Mouse (Mus musculus): ENCODE measurements around the gene Per1. TPM values are rescaled to one million over a fixed set of nuclear protein-coding genes. Genes with fewer than 3 reads are reported as not detected.

The Per1 gene
- polyA plus RNA-seq, 1 experiment from 2014 or later, result 10.5 TPM

DNA sequence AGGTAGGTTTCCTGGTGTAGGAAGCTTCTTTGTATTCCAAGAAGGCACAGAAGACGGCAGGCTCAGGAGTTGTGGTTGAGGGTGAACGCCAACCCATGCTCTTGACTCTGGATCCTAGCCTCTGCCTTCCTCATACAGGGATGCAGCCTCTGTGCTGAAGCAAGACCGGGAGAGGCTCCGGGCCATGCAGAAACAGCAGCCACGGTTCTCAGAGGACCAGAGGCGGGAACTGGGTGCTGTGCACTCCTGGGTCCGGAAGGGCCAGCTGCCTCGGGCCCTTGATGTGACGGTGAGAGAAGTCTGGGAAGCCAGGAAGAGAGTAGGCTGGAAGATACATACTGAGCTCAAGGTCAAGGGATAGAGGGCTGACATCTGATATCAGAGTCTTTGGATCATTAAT is 13.2 kb downstream of the Per1 start:
- Histone ChIP-seq H3K27ac (ENCODE audit: low read length) (no peak overlapping the region), H3K27me3 (ENCODE audit: control insufficient read depth, insufficient read depth, low read length) (no peaks in the 10 kb centered on the region), H3K4me3 (ENCODE audit: low read depth, low read length) (no peak overlapping the region), H3K36me3 (ENCODE audit: control insufficient read depth, insufficient read depth, low read length) (peaks cover 54% of the 10 kb centered on the region), H3K9me3 (ENCODE audit: control insufficient read depth, low read depth, low read length) (no peaks in the 10 kb centered on the region), H3K4me1 (ENCODE audit: control insufficient read depth, insufficient read depth, low read length) (no peaks in the 10 kb centered on the region), H3K9ac (replicated peaks; ENCODE audit: low read depth, low read length) (no peak overlapping the region), H3K4me2 (replicated peaks; ENCODE audit: low read depth, low read length) (no peak overlapping the region)
- no peak for ATAC-seq (ENCODE audit: insufficient number of reproducible peaks, insufficient read depth, low FRiP score, low read depth)
- WGBS, result 94% methylated on average over 9 of the region's 9 CpGs

DNA sequence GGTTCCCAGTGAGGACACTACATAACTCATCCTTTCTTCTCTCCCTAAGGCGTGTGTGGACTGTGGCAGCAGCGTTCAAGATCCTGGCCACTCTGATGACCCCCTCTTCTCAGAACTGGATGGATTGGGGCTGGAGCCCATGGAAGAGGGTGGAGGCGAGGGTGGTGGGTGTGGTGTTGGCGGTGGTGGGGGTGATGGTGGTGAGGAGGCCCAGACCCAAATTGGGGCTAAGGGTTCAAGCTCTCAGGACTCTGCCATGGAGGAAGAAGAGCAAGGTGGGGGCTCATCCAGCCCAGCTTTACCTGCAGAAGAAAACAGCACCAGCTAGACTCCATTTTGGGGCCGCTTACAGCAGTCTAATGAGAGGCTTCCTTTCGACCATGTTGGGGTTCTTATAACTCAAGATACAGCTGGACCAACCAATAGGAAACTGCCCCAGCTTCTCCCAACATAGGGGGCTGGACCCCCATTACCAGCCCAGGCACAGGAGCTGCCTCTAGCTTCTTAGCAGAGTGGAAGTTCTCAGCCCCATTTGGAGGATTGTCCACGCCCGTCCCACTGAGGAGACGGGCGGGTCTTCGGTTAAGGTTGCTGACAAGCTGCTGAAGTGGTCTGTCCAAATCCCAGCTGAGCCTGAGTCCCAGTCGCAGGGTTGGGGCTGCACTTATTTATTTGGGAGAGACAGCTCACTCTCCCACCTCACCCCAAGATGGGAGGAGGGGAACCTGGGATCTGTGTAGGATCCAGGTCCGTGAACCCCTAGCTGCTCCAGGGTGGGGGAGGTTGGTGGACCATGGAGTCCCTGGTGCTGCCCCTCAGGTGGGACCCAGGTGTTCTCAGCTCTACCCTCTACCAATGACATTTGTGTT is 14.2 kb downstream of the Per1 start:
- Histone ChIP-seq H3K9me3 (ENCODE audit: control insufficient read depth, low read depth, low read length) (no peaks in the 10 kb centered on the region), H3K27me3 (ENCODE audit: control insufficient read depth, insufficient read depth, low read length) (no peaks in the 10 kb centered on the region), H3K4me1 (ENCODE audit: control insufficient read depth, insufficient read depth, low read length) (no peaks in the 10 kb centered on the region), H3K36me3 (ENCODE audit: control insufficient read depth, insufficient read depth, low read length) (peaks cover 43% of the 10 kb centered on the region), H3K4me2 (replicated peaks; ENCODE audit: low read depth, low read length) (no peak overlapping the region), H3K9ac (replicated peaks; ENCODE audit: low read depth, low read length) (no peak overlapping the region), H3K27ac (ENCODE audit: low read length) (no peak overlapping the region), H3K4me3 (ENCODE audit: low read depth, low read length) (no peak overlapping the region)
- ATAC-seq (ENCODE audit: insufficient number of reproducible peaks, insufficient read depth, low FRiP score, low read depth), result no peak; the same call in 1 of the 2 replicates
- 82% methylated on average over 13 of the region's 13 CpGs for WGBS

DNA sequence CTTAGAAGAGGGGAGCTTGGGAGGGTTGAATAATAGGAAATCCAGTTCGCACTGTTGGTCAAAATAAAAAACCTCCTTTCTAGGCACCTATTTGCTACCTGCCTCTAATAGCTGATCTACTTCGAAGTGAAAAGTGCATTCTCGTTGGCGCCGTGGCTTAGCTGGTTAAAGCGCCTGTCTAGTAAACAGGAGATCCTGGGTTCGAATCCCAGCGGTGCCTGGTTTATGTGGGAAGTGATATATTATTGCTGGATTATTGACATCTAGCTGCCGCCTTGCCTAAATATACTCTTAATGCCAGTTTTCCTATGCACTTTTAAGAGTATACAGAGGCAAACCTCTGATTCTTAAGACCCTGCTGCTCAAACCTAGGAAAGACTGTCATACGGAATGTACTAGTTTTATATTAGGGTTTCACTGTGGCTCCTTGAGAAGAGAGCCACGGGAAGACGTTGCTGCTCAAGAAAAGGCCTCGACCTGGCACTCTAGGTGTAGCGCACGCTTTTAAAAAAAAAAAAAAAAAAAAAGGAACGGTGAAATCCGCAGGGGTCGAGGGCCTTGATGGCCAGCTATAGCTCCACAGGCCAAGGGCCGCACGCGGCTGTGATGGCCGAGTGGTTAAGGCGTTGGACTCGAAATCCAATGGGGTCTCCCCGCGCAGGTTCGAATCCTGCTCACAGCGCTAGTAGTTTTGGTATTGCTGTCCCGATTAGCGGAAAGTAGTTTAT is 15.5 kb downstream of the Per1 start:
- Histone ChIP-seq H3K27me3 (ENCODE audit: control insufficient read depth, insufficient read depth, low read length) (no peaks in the 10 kb centered on the region), H3K36me3 (ENCODE audit: control insufficient read depth, insufficient read depth, low read length) (peaks cover 31% of the 10 kb centered on the region), H3K4me2 (replicated peaks; ENCODE audit: low read depth, low read length) (peak overlapping the region; percentile 60), H3K9me3 (ENCODE audit: control insufficient read depth, low read depth, low read length) (no peaks in the 10 kb centered on the region), H3K27ac (ENCODE audit: low read length) (peak overlapping the region; percentile 55), H3K4me3 (ENCODE audit: low read depth, low read length) (peak overlapping the region; percentile 48), H3K9ac (replicated peaks; ENCODE audit: low read depth, low read length) (peak overlapping the region; percentile 25; the same call in 1 of the 2 replicates), H3K4me1 (ENCODE audit: control insufficient read depth, insufficient read depth, low read length) (no peaks in the 10 kb centered on the region)
- under 1% methylated on average over 30 of the region's 30 CpGs for WGBS
- ATAC-seq (ENCODE audit: insufficient number of reproducible peaks, insufficient read depth, low FRiP score, low read depth), result 0 out of 2 replicates have a peak, but pooled peaks have one; percentile 46

DNA sequence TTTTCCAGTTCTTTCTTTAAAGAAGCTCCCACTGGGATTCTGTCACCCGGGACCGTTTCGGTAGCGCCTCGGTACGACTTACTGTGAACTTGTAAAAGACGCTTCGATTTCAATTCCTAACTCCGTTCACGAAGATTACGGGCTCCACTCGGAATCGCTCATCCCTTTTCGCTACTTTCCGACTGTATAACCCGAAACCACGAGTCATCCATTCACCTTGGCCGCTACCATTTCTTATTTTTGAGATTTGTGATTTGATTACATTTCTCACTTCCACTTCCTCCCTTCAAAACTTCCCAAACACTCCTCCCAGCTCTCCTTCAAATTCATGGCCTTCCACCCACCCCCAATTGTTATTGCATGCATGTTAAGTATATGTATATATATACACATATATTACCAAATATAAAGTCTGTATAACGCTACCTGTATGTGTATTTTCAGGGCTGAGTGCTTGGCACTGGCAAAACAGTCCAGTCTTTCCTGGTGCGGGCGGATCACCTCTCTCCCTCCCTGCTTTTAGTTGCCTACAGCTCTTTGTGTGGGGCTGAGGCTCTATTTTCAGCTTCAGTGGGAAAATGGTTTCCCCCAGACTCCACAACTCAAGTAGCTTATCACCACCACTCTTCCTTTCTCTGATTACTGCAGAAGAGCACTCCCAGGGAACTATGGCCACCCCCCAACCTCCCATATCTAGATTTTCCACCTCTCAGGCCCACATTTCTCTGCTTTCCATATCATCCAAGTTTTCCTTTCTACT is 16.2 kb downstream of the Per1 start:
- WGBS, result 6% methylated on average over 21 of the region's 21 CpGs
- Histone ChIP-seq H3K27me3 (ENCODE audit: control insufficient read depth, insufficient read depth, low read length) (no peaks in the 10 kb centered on the region), H3K9ac (replicated peaks; ENCODE audit: low read depth, low read length) (peak overlapping the region; percentile 25; the same call in 1 of the 2 replicates), H3K4me2 (replicated peaks; ENCODE audit: low read depth, low read length) (peak overlapping the region; percentile 60), H3K4me3 (ENCODE audit: low read depth, low read length) (peak overlapping the region; percentile 48), H3K36me3 (ENCODE audit: control insufficient read depth, insufficient read depth, low read length) (peaks cover 26% of the 10 kb centered on the region), H3K27ac (ENCODE audit: low read length) (no peak overlapping the region; the same call in 1 of the 2 replicates), H3K9me3 (ENCODE audit: control insufficient read depth, low read depth, low read length) (no peaks in the 10 kb centered on the region), H3K4me1 (ENCODE audit: control insufficient read depth, insufficient read depth, low read length) (no peaks in the 10 kb centered on the region)
- no peak for ATAC-seq (ENCODE audit: insufficient number of reproducible peaks, insufficient read depth, low FRiP score, low read depth)

DNA sequence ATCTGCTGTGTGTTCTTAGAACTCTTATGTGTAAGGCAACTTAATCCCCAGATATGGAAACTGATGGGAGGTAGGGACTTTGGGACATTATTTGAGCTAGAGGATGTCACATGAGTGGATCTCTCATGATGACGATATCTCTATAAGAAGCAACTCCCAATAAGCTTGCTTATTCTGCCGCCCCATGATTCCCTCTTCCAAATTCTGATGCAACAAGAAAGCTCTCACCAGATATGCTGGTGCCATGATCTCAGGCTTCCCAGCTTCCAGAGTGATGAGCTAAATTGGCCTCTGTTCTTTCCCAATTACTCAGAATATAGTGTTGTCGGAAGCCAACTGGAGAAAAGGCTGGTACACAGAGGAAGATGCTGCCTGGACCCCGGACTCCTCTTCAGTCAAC is 16.8 kb downstream of the Per1 start:
- no peaks in the 10 kb centered on the region for H3K27me3 ChIP-seq (ENCODE audit: control insufficient read depth, insufficient read depth, low read length)
- H3K4me1 ChIP-seq (ENCODE audit: control insufficient read depth, insufficient read depth, low read length), result no peaks in the 10 kb centered on the region
- H3K4me3 ChIP-seq (ENCODE audit: low read depth, low read length), result no peak overlapping the region
- H3K27ac ChIP-seq (ENCODE audit: low read length), result no peak overlapping the region
- H3K4me2 ChIP-seq (replicated peaks; ENCODE audit: low read depth, low read length), result no peak overlapping the region
- H3K36me3 ChIP-seq (ENCODE audit: control insufficient read depth, insufficient read depth, low read length), result peaks cover 20% of the 10 kb centered on the region
- ATAC-seq (ENCODE audit: insufficient number of reproducible peaks, insufficient read depth, low FRiP score, low read depth), result no peak
- WGBS, result 61% methylated on average over 4 of the region's 4 CpGs
- H3K9me3 ChIP-seq (ENCODE audit: control insufficient read depth, low read depth, low read length), result no peaks in the 10 kb centered on the region
- no peak overlapping the region for H3K9ac ChIP-seq (replicated peaks; ENCODE audit: low read depth, low read length)

DNA sequence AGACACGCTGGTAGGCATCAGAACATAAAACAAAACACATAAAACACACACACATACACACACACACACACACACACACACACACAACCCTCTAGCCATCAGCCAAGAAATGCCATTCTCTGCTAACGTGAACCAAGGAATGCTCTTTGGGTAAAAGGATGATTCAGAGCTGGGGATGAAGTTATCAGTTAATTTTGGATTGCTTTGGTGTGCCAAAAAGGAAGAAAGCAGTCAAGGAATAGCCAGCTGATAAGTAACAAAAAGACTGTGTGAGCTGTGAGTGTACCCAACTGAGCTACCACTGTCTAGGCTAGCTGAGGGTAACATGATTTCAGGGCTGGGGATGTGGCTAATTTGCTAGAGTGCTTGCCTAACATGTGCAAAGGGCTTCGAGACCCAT is 19.0 kb downstream of the Per1 start:
- no peak for ATAC-seq (ENCODE audit: insufficient number of reproducible peaks, insufficient read depth, low FRiP score, low read depth)
- WGBS, result 78% methylated on average over 3 of the region's 3 CpGs
- Histone ChIP-seq H3K27ac (ENCODE audit: low read length) (no peak overlapping the region), H3K9ac (replicated peaks; ENCODE audit: low read depth, low read length) (no peak overlapping the region), H3K27me3 (ENCODE audit: control insufficient read depth, insufficient read depth, low read length) (no peaks in the 10 kb centered on the region), H3K4me1 (ENCODE audit: control insufficient read depth, insufficient read depth, low read length) (peaks cover 2% of the 10 kb centered on the region; the same call in 1 of the 2 replicates), H3K9me3 (ENCODE audit: control insufficient read depth, low read depth, low read length) (no peaks in the 10 kb centered on the region), H3K36me3 (ENCODE audit: control insufficient read depth, insufficient read depth, low read length) (peaks cover 6% of the 10 kb centered on the region), H3K4me3 (ENCODE audit: low read depth, low read length) (no peak overlapping the region), H3K4me2 (replicated peaks; ENCODE audit: low read depth, low read length) (no peak overlapping the region)

DNA sequence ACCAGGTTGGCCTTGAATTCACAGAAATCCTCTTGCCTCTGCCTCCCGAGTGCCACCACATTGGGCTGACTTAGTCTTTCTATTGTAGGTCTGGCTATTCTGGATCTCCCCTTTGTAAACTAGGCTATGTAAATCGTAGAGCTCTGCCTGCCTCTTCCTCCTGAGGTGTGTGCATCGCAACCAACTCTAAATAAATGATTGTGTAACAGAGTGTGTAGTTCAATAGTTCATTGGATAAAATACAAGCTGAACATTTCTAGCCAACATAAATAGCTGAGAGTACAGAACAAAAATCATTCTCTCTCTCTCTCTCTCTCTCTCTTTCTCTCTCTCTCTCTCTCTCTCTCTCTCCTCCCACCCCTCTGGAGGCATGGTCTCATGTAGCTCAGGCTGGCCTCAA is 19.6 kb downstream of the Per1 start:
- Histone ChIP-seq H3K4me2 (replicated peaks; ENCODE audit: low read depth, low read length) (no peak overlapping the region), H3K9ac (replicated peaks; ENCODE audit: low read depth, low read length) (no peak overlapping the region), H3K4me1 (ENCODE audit: control insufficient read depth, insufficient read depth, low read length) (peaks cover 7% of the 10 kb centered on the region; the same call in 1 of the 2 replicates), H3K27ac (ENCODE audit: low read length) (no peak overlapping the region), H3K36me3 (ENCODE audit: control insufficient read depth, insufficient read depth, low read length) (0 out of 2 replicates have a peak, but pooled peaks cover under 1% of the 10 kb centered on the region), H3K9me3 (ENCODE audit: control insufficient read depth, low read depth, low read length) (no peaks in the 10 kb centered on the region), H3K4me3 (ENCODE audit: low read depth, low read length) (no peak overlapping the region), H3K27me3 (ENCODE audit: control insufficient read depth, insufficient read depth, low read length) (no peaks in the 10 kb centered on the region)
- whole genome bisulfite sequencing, result 81% methylated on average over 3 of the region's 3 CpGs
- ATAC-seq (ENCODE audit: insufficient number of reproducible peaks, insufficient read depth, low FRiP score, low read depth), result no peak

DNA sequence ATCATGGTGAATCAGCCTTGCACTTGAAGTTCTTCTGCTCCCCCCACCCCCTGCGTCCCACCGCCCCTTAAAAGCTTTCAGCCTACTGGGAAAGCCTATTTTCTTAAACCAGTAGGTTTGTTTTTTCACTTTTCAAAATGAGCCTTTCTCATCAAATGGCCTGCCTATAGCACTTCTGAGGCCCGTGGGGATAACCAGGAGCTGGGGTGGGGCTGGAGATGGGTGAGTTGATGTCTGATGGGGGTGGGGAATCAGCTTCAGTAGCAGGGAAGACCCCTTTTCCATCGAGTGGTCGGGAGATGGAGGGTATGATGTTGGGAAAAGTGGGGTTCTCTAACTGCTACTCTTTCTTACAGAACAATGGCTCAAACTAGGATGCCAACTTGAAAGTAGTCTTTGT is 21.8 kb downstream of the Per1 start:
- Histone ChIP-seq H3K27me3 (ENCODE audit: control insufficient read depth, insufficient read depth, low read length) (no peaks in the 10 kb centered on the region), H3K36me3 (ENCODE audit: control insufficient read depth, insufficient read depth, low read length) (no peaks in the 10 kb centered on the region), H3K9me3 (ENCODE audit: control insufficient read depth, low read depth, low read length) (no peaks in the 10 kb centered on the region), H3K4me2 (replicated peaks; ENCODE audit: low read depth, low read length) (peak overlapping the region; percentile 94), H3K9ac (replicated peaks; ENCODE audit: low read depth, low read length) (no peak overlapping the region), H3K4me1 (ENCODE audit: control insufficient read depth, insufficient read depth, low read length) (peaks cover 17% of the 10 kb centered on the region), H3K27ac (ENCODE audit: low read length) (no peak overlapping the region), H3K4me3 (ENCODE audit: low read depth, low read length) (no peak overlapping the region)
- 41% methylated on average over 5 of the region's 5 CpGs for WGBS
- ATAC-seq (ENCODE audit: insufficient number of reproducible peaks, insufficient read depth, low FRiP score, low read depth), result no peak
